Mouse (Mus musculus): ENCODE data around the gene Pfdn6. TPM values are rescaled to one million over a fixed set of nuclear protein-coding genes. Genes with fewer than 3 reads are reported as not detected.
"Not testable (repeated sequence)": the region's sequence is repeated elsewhere in the genome, so short reads cannot be mapped to it uniquely, and the experiment has no call there.

Gene Pfdn6
- total and polyA plus RNA-seq, 2 experiments from 2014 or later = 25.2 to 168 TPM

DNA sequence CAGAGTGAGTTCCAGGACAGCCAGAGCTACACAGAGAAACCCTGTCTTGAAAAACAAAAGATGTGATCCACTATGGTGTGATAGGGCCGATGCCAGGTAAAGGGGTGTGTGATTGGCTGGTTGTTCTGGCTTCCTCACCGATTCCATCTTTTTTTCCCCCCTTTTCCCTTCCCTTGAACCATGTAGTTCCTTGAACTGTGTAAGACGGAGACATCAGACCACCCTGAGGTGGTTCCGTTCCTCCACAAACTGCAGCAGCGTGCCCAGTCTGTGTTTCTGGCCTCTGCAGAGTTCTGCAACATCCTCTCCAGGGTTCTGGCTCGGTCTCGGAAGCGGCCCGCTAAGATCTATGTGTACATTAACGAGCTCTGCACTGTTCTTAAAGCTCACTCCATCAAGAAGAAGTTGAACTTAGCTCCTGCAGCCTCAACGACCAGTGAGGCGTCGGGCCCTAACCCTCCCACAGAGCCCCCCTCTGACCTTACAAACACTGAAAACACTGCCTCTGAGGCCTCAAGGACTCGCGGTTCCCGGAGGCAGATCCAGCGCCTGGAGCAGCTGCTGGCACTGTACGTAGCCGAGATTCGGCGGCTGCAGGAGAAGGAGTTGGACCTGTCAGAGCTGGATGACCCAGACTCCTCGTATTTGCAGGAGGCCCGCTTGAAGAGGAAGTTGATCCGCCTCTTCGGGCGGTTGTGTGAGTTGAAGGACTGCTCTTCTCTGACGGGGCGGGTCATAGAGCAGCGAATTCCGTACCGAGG, 28.9 kb downstream of the Pfdn6 start:
- ATAC-seq (no peak), DNase-seq (ENCODE audit: low spot score) (no peak)
- Histone ChIP-seq H3K4me2 (ENCODE audit: low read depth, low read length) (no peak overlapping the region), H3K27me3 (ENCODE audit: insufficient read depth, low read length) (no peaks in the 10 kb centered on the region), H3K36me3 (ENCODE audit: insufficient read depth, low read length) (peaks cover 30% of the 10 kb centered on the region), H3K9ac (replicated peaks; ENCODE audit: low read length) (no peak overlapping the region), H3K27ac (no peak overlapping the region), H3K9me3 (ENCODE audit: low read length) (no peaks in the 10 kb centered on the region), H3K4me1 (ENCODE audit: insufficient read depth, low read length) (0 out of 2 replicates have a peak, but pooled peaks cover 6% of the 10 kb centered on the region), H3K4me3 (ENCODE audit: low read length) (no peak overlapping the region)
- 92% methylated on average over 31 of the region's 31 CpGs for WGBS
- TF ChIP-seq CTCF (IDR thresholded peaks at IDR 0.05; ENCODE audit: low read depth) = no peak

DNA sequence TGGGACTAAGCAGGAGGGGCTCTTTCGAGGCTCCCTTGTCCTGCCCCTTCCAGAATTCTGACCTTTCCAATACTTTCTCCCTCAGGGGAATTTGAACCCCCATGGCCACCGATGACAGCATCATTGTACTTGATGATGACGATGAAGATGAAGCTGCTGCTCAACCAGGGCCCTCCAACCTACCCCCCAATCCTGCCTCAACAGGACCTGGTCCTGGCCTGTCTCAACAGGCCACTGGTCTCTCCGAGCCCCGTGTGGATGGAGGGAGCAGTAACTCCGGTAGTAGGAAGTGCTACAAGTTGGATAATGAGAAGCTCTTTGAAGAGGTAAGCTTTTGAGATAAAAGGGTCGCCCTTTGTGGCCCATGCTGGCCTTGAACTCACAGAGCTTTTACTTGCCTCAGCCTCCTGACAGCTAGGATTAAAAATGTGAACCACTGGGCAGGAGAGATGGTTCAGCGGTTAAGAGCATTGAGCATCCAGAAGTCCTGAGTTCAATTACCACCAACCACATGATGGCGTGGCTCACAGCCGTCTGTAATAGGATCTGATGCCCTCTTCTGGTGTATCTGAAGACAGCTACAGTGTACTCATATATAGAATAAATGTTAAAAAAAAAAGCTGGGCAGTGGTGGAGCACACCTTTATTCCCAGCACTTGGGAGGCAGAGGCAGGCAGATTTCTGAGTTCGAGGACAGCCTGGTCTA, 29.6 kb downstream of the Pfdn6 start:
- H3K36me3 ChIP-seq (ENCODE audit: insufficient read depth, low read length) = peaks cover 30% of the 10 kb centered on the region
- H3K4me2 ChIP-seq (ENCODE audit: low read depth, low read length) = peak overlapping the region; percentile 98
- no peaks in the 10 kb centered on the region for H3K27me3 ChIP-seq (ENCODE audit: insufficient read depth, low read length)
- 49% methylated on average over 11 of the region's 11 CpGs for WGBS
- DNase-seq (ENCODE audit: low spot score) = no peak
- H3K4me3 ChIP-seq (ENCODE audit: low read length) = peak overlapping the region; percentile 71
- peak overlapping the region; percentile 79 for H3K9ac ChIP-seq (replicated peaks; ENCODE audit: low read length)
- H3K27ac ChIP-seq = peak overlapping the region; percentile 95; the same call in 1 of the 2 replicates
- H3K9me3 ChIP-seq (ENCODE audit: low read length) = no peaks in the 10 kb centered on the region
- no peak for ATAC-seq
- TF ChIP-seq CTCF (IDR thresholded peaks at IDR 0.05; ENCODE audit: low read depth) = peak; percentile 27; the same call in 1 of the 2 replicates
- H3K4me1 ChIP-seq (ENCODE audit: insufficient read depth, low read length) = 0 out of 2 replicates have a peak, but pooled peaks cover 6% of the 10 kb centered on the region

DNA sequence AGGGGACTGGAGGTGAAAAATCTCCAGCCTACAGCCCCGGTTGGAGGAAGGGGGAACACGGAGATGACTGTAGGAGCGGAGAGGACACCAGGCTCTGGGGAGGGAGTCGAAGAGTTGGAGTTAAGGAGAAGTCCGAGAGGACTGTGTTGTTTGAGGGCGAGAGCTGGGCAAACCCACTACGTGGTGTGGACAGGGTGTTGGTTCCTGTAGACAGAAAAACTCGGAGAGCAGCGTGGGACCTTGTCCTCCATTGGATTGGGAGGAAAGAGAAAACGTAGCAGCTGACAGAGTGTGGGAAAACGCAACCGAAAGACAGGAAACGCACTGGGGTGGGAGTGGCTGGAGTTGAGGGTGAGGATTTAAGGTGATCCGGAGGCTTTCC, 30.3 kb downstream of the Pfdn6 start:
- 0% methylated on average over 14 of the region's 14 CpGs for WGBS
- peak overlapping the region; percentile 95 for H3K27ac ChIP-seq
- H3K4me3 ChIP-seq (ENCODE audit: low read length) = peak overlapping the region; percentile 71
- no peaks in the 10 kb centered on the region for H3K9me3 ChIP-seq (ENCODE audit: low read length)
- H3K36me3 ChIP-seq (ENCODE audit: insufficient read depth, low read length) = peaks cover 30% of the 10 kb centered on the region
- peak overlapping the region; percentile 98 for H3K4me2 ChIP-seq (ENCODE audit: low read depth, low read length)
- TF ChIP-seq CTCF (IDR thresholded peaks at IDR 0.05; ENCODE audit: low read depth) = no peak
- ATAC-seq = peak; percentile 4; the same call in 1 of the 2 replicates
- H3K27me3 ChIP-seq (ENCODE audit: insufficient read depth, low read length) = no peaks in the 10 kb centered on the region
- peak; percentile 35 for DNase-seq (ENCODE audit: low spot score)
- H3K4me1 ChIP-seq (ENCODE audit: insufficient read depth, low read length) = 0 out of 2 replicates have a peak, but pooled peaks cover 6% of the 10 kb centered on the region
- H3K9ac ChIP-seq (replicated peaks; ENCODE audit: low read length) = peak overlapping the region; percentile 79

GRCm38 (mm10) chr17:33909077-33909868, 30.9 kb downstream of the Pfdn6 start, which contains the start of gene Daxx:
Gene Daxx, plus strand, starts transcription at chr17:33909414.
- Histone ChIP-seq H3K9ac (replicated peaks; ENCODE audit: low read length) (peak within 1 kb of the TSS; percentile 79), H3K36me3 (ENCODE audit: insufficient read depth, low read length) (peaks cover 25% of the 10 kb centered on the region)

DNA sequence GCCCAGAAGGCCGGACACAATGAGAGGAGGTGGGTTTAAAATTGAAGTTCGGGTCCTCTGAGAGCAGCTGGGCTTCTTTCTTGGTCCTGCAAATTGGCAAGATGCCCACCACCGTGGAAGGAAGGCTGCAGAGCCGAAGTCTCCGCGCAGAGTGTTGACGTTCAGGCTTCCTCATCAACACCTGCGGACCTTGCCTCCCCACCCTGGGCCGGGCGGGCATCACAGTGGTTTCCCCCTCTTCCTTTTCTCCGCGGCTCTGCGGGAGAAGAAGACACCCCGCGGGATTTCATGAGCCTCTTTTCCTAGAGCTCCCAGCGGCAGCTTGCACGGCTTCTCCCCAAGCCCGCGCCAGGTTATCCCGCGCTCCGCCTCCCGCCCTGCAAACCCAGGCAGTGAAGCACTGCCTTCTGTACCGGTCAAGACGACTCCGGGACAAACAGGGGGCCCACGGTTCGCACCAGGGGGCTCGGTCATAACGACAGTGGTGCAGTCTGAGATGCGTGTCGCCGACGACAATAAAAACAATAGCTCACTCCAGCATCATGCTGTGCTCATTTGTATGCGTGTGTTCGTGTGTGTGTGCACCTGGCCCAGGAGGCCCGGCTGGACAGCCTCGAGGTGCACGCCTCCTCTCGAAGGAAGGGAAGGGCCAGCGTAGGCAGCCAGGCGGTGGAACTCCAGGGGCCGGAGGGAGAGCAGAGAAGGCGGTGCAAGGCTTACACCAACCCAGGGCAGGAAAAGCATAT, 31.6 kb downstream of the Pfdn6 start:
- under 1% methylated on average over 43 of the region's 44 CpGs for WGBS
- peak overlapping the region; percentile 98 for H3K4me2 ChIP-seq (ENCODE audit: low read depth, low read length)

More at GRCm38 (mm10) chr17:33909077-33909868, 30.9 kb downstream of the Pfdn6 start, which contains the start of gene Daxx:
- Histone ChIP-seq H3K4me2 (ENCODE audit: low read depth, low read length) (peak within 1 kb of the TSS; percentile 98), H3K27me3 (ENCODE audit: insufficient read depth, low read length) (no peaks in the 10 kb centered on the region), H3K9me3 (ENCODE audit: low read length) (no peaks in the 10 kb centered on the region), H3K27ac (peak within 1 kb of the TSS; percentile 95), H3K4me1 (ENCODE audit: insufficient read depth, low read length) (0 out of 2 replicates have a peak, but pooled peaks cover 6% of the 10 kb centered on the region), H3K4me3 (ENCODE audit: low read length) (peak within 1 kb of the TSS; percentile 71)
- under 1% methylated on average over 67 of the region's 68 CpGs for WGBS
- no peak for TF ChIP-seq CTCF (IDR thresholded peaks at IDR 0.05; ENCODE audit: low read depth)
- DNase-seq (ENCODE audit: low spot score) (peak; percentile 99), ATAC-seq (peak; percentile 97)

GRCm38 (mm10) chr17:33904835-33905234, 35.3 kb downstream of the Pfdn6 start, which contains the start of gene Platr17:
Gene Platr17, plus strand, starts transcription at chr17:33905135.
- H3K9me3 ChIP-seq (ENCODE audit: low read length); H3K36me3 ChIP-seq (ENCODE audit: insufficient read depth, low read length); H3K27me3 ChIP-seq (ENCODE audit: insufficient read depth, low read length); H3K4me2 ChIP-seq (ENCODE audit: low read depth, low read length); H3K4me3 ChIP-seq (ENCODE audit: low read length); DNase-seq (ENCODE audit: low spot score); H3K27ac ChIP-seq; ATAC-seq; H3K9ac ChIP-seq (replicated peaks; ENCODE audit: low read length); H3K4me1 ChIP-seq (ENCODE audit: insufficient read depth, low read length): not testable (repeated sequence)
- WGBS = 24% methylated on average over 4 of the region's 4 CpGs

More for the DNA sequence above, 31.6 kb downstream of the Pfdn6 start:
- Histone ChIP-seq H3K9ac (replicated peaks; ENCODE audit: low read length) (peak overlapping the region; percentile 79), H3K4me1 (ENCODE audit: insufficient read depth, low read length) (0 out of 2 replicates have a peak, but pooled peaks cover 6% of the 10 kb centered on the region), H3K36me3 (ENCODE audit: insufficient read depth, low read length) (peaks cover 19% of the 10 kb centered on the region), H3K4me3 (ENCODE audit: low read length) (peak overlapping the region; percentile 71), H3K9me3 (ENCODE audit: low read length) (no peaks in the 10 kb centered on the region), H3K27ac (peak overlapping the region; percentile 95), H3K27me3 (ENCODE audit: insufficient read depth, low read length) (no peaks in the 10 kb centered on the region)
- no peak for TF ChIP-seq CTCF (IDR thresholded peaks at IDR 0.05; ENCODE audit: low read depth)
- ATAC-seq (peak; percentile 59), DNase-seq (ENCODE audit: low spot score) (peak; percentile 71)

DNA sequence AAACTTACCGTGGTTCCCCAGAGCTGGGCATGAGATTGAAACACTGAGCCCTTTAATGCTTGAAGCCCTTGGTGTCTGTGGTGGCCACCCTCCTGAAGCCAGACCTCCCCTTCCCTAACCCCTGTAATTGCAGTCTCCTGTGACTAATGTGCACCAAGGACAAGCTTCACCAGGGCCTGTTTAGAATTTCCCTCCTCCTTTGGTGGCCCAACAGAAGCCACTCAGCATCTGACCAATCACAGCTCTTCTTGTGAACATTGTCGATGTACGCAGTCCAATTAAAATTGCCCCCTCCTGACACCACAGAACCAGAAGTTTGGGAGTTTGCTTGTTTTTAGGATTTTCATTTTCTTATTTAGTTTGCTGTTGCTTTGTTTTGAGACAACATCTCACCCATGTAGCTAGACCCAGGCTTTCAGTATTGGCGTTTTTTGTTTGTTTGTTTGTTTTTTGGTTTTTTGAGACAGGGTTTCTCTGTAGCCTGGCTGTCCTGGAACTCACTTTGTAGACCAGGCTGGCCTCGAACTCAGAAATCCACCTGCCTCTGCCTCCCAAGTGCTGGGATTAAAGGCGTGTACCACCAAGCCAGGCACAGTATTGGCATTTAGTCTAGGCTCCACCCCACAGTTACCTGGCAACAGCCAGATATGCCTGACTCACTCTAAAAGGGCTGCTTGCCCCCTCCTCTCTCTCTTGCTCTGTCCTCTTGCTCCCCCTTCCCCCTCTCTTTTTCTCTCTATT, 36.1 kb downstream of the Pfdn6 start:
- not testable (repeated sequence) for H3K27me3 ChIP-seq (ENCODE audit: insufficient read depth, low read length); H3K4me1 ChIP-seq (ENCODE audit: insufficient read depth, low read length); H3K9me3 ChIP-seq (ENCODE audit: low read length); H3K36me3 ChIP-seq (ENCODE audit: insufficient read depth, low read length); DNase-seq (ENCODE audit: low spot score); H3K4me2 ChIP-seq (ENCODE audit: low read depth, low read length); H3K27ac ChIP-seq; H3K9ac ChIP-seq (replicated peaks; ENCODE audit: low read length); H3K4me3 ChIP-seq (ENCODE audit: low read length); ATAC-seq
- WGBS = 66% methylated on average over 6 of the region's 6 CpGs

Measured in hindbrain, postnatal 0 days (tissue).